In genomic region chr14:15355512-15355911, GRCm38 (mm10) we compare ENCODE assay signal across 8 mouse cellular contexts.
A peak's percentile ranks its signal among the peaks of the same experiment; 100 is the strongest.
DNase-seq lines count a peak whose midpoint lies in the region; ATAC-seq and TF ChIP-seq lines count a peak whose summit lies in the region.

No protein-coding gene starts in this region.

- no peaks in the 10 kb centered on the region for H3K4me1 ChIP-seq in liver, embryonic 14.5 days (replicated peaks; ENCODE audit: control insufficient read depth in 2 of 2, insufficient read depth in 2 of 2, low read length in 1 of 2)

- 21% methylated on average over 3 of the region's 3 CpGs for WGBS in liver, embryonic 14.5 days (ENCODE audit: insufficient replicate concordance)

- H3K9ac ChIP-seq in liver, embryonic 14.5 days (replicated peaks) = no peak overlapping the region

- no peaks in the 10 kb centered on the region for H3K27me3 ChIP-seq in liver, embryonic 14.5 days (ENCODE audit: control insufficient read depth, insufficient read depth, low read length)

- no peak overlapping the region for H3K27ac ChIP-seq in liver, embryonic 14.5 days

- H3K4me3 ChIP-seq in liver, embryonic 14.5 days (ENCODE audit: insufficient read depth in 1 of 2, low read depth in 2 of 2, low read length in 2 of 2) = no peak overlapping the region

- TF ChIP-seq CTCF in liver, embryonic 14.5 days (IDR thresholded peaks at IDR 0.05; ENCODE audit: low read depth) = peak; percentile 73

- no peak overlapping the region for H3K4me2 ChIP-seq in liver, embryonic 14.5 days (ENCODE audit: low read depth)

- no peak for TF ChIP-seq EP300 in liver, embryonic 14.5 days (IDR thresholded peaks at IDR 0.05; ENCODE audit: low read depth)

- H3K9me3 ChIP-seq in liver, embryonic 14.5 days (ENCODE audit: control insufficient read depth, low read length) = no peaks in the 10 kb centered on the region

- DNase-seq in A20 (ENCODE audit: low read depth, low spot score) (peak; percentile 45), NIH3T3 (ENCODE audit: low read depth) (peak; percentile 57)
- peak; percentile 83 for DNase-seq in cerebellum, adult 8-10 months
- DNase-seq in gastrocnemius, adult 18-20 months (ENCODE audit: low spot score) = peak; percentile 67
- peak; percentile 60 for DNase-seq in kidney, postnatal 14 days
- peak in 1 of 3 experiments; percentile 11 for DNase-seq in liver, embryonic 14.5 days (ENCODE audit: low read depth in 3 of 3, low spot score in 3 of 3)
- peak; percentile 67 for DNase-seq in retina, postnatal 1 day
- peak; percentile 95 for DNase-seq in thymus, postnatal 4 days

- H3K36me3 ChIP-seq in liver, embryonic 14.5 days (replicated peaks; ENCODE audit: control insufficient read depth, insufficient read depth, low read depth) = no peaks in the 10 kb centered on the region

- no peak for ATAC-seq in liver, embryonic 14.5 days (ENCODE audit: insufficient read depth)
